Mouse (Mus musculus): ENCODE data around the gene Casp8ap2. TPM values are rescaled to one million over a fixed set of nuclear protein-coding genes. Genes with fewer than 3 reads are reported as not detected.
A peak's percentile ranks its signal among the peaks of the same experiment; 100 is the strongest.

The Casp8ap2 gene
- 10.5 and 11.3 TPM in 2 replicates for polyA plus RNA-seq (2012; ENCODE audit: insufficient read depth, insufficient read length, missing spikeins)

DNA sequence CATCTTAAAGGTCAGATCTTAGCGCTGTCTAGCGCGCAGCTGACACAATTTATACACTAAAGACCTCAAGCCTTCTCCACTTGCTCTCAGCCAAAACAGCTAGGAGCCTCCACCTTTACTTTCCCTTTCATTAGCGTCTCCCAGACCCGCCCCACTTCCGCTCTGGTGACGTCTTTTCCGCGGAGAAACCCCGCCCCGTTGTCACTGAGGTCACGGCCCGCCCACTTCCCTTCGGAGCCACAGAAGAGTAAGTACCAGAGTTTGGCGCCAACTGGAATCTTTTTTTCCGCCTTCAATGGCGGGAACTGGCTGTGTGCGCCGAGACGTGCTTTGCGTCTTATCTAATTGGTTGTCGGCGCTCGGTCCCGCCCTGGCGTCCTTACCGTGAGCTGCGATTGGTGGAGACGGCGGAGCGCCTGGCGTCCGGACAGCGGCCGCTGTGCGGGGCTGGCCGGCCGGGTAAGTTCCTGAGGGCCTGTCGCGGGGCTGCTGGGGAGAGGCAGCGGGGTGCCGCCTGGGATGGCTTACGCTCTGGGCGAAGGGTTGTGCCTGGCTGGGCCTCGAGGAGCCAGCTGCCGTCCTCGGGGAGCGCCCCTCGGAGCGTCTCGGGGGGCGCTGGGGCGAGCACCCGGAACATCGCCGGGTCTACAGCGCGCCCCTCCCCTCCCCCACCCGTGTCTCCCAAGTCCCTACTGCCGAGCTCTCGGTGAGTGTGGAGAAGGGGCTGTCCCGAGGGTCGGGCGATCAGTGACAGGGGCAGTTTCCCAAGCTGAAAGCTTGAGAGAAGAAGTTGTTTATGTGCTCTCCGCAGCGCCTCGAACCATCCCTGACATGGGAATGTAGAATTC, at the start of gene Casp8ap2:
Gene Casp8ap2, plus strand, starts transcription at position 418 of the 848 bp plus-strand sequence.
- TF ChIP-seq CTCF (IDR thresholded peaks at IDR 0.05; ENCODE audit: low read depth, low read length): no peak
- TF ChIP-seq POLR2A (IDR thresholded peaks at IDR 0.05; ENCODE audit: borderline replicate concordance, low read depth, low read length): no peak
- peak within 1 kb of the TSS; percentile 62 for H3K27ac ChIP-seq (ENCODE audit: insufficient read depth, low read depth, low read length)
- peak within 1 kb of the TSS; percentile 89 for H3K4me3 ChIP-seq (ENCODE audit: insufficient read depth, low read length)
- peaks cover 13% of the 10 kb centered on the region for H3K4me1 ChIP-seq (ENCODE audit: control insufficient read depth, insufficient read depth, low read length)

DNA sequence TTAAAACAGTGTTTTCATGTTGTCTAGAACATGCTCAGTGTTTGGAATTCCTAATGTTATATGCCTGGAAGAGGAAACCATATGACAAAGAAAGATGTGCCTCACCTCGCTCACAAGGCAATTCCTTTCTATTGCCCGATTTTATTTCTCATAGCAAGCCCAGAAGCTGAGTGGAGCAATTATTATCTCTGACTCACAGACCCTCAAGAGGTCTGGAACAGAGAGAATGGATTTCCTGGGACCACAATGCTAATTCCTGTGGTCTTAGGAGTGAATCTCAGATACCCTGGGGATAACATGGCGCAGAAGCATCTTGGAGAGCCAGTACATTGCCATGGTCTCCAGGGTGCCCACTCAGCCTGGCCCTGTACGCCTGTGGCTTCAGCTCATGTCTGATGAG, 46.2 kb upstream of the Casp8ap2 start:
- peaks cover 39% of the 10 kb centered on the region for H3K4me1 ChIP-seq (ENCODE audit: control insufficient read depth, insufficient read depth, low read length)
- TF ChIP-seq POLR2A (IDR thresholded peaks at IDR 0.05; ENCODE audit: borderline replicate concordance, low read depth, low read length): no peak
- no peak for TF ChIP-seq CTCF (IDR thresholded peaks at IDR 0.05; ENCODE audit: low read depth, low read length)
- H3K4me3 ChIP-seq (ENCODE audit: insufficient read depth, low read length): no peak overlapping the region
- peak overlapping the region; percentile 97 for H3K27ac ChIP-seq (ENCODE audit: insufficient read depth, low read depth, low read length)

DNA sequence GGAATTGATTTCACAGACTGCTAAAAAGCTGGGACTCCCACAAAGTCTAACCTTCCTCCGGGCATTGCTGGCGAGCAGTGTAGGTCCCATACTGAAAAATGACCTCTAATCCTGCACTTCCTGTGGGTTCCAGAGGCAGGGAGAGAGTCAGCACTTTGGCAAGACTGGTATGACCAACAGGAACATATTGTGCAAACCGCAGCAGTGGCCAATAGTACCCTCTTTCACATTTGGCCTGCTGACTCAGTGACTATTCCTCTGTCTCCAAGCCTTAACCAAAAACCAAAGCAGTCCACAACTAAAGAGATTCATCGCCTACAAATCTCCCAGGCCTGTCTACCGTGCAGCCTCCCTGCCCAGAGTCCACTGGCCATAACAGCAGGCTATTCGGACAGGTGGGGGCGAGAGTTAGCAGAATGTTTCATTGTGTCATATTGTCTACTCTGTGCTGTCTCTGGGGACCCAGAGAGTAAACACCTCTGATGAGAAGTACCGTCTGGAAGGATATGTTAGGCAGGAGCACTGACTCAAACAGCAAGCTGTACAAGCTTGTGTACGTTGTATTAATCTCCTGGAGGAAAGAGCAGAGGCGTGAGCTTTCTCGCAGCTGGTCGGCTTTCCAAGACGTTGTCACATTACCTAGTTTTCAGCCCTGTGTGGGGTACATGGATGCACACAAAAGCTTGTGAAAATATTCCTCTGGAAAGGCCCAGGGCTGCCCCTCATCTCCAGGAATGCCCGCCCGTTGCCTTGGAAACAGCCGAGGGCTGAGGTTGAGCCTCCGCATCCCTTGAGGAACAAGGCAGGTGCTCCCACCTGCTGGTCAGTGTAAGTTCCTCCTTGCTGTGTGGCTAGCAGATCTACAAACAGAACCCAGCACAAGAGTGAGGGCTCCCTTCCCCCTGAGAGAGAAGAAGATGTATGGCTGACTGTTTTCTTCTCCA, 45.0 kb upstream of the Casp8ap2 start:
- TF ChIP-seq CTCF (IDR thresholded peaks at IDR 0.05; ENCODE audit: low read depth, low read length) (0 out of 2 replicates have a peak, but pooled peaks have one; percentile 6), POLR2A (IDR thresholded peaks at IDR 0.05; ENCODE audit: borderline replicate concordance, low read depth, low read length) (no peak)
- Histone ChIP-seq H3K27ac (ENCODE audit: insufficient read depth, low read depth, low read length) (peak overlapping the region; percentile 97), H3K4me1 (ENCODE audit: control insufficient read depth, insufficient read depth, low read length) (peaks cover 36% of the 10 kb centered on the region), H3K4me3 (ENCODE audit: insufficient read depth, low read length) (peak overlapping the region; percentile 43)

DNA sequence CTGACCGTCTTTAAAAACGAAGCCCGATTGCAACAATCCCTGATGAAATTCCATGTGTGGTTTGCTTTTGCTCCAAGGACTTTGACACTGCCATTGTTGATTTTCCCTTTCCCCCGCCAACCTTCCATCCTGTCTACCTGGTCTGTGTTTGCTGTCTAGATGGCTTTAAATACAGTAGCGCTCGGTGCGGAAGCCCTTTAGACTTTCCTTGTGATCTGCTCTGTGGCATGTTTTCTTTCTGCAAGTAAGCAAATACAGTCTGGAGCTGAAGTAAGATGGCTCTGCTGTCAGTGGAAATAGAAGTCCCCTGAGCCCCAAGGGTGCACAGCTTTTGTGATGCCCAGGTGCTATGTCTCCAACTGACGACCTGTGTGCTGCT, 44.3 kb upstream of the Casp8ap2 start:
- TF ChIP-seq POLR2A (IDR thresholded peaks at IDR 0.05; ENCODE audit: borderline replicate concordance, low read depth, low read length) (no peak), CTCF (IDR thresholded peaks at IDR 0.05; ENCODE audit: low read depth, low read length) (no peak)
- H3K27ac ChIP-seq (ENCODE audit: insufficient read depth, low read depth, low read length): peak overlapping the region; percentile 86
- peak overlapping the region; percentile 6 for H3K4me3 ChIP-seq (ENCODE audit: insufficient read depth, low read length)
- peaks cover 36% of the 10 kb centered on the region for H3K4me1 ChIP-seq (ENCODE audit: control insufficient read depth, insufficient read depth, low read length)

DNA sequence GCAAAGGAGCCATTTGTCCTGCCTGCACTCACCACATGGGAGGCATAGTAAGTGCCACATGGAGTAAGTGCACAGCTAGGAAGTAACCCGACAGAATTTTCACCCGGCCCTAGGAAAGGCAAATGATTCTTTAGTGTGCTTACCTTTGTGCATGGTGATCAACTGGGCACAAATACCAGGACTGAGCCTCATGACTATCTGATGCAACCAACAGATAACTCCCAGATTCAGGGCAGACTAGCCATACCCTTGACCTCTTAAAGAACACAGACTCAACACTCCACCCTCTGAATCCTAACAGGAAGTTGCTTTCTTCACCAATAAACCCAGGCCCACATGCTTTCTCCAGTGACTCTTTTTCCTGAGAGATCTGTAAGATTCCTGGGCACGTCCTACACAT, 43.8 kb upstream of the Casp8ap2 start:
- peak overlapping the region; percentile 86 for H3K27ac ChIP-seq (ENCODE audit: insufficient read depth, low read depth, low read length)
- H3K4me1 ChIP-seq (ENCODE audit: control insufficient read depth, insufficient read depth, low read length): peaks cover 36% of the 10 kb centered on the region
- TF ChIP-seq POLR2A (IDR thresholded peaks at IDR 0.05; ENCODE audit: borderline replicate concordance, low read depth, low read length) (no peak), CTCF (IDR thresholded peaks at IDR 0.05; ENCODE audit: low read depth, low read length) (no peak)
- peak overlapping the region; percentile 6 for H3K4me3 ChIP-seq (ENCODE audit: insufficient read depth, low read length)

DNA sequence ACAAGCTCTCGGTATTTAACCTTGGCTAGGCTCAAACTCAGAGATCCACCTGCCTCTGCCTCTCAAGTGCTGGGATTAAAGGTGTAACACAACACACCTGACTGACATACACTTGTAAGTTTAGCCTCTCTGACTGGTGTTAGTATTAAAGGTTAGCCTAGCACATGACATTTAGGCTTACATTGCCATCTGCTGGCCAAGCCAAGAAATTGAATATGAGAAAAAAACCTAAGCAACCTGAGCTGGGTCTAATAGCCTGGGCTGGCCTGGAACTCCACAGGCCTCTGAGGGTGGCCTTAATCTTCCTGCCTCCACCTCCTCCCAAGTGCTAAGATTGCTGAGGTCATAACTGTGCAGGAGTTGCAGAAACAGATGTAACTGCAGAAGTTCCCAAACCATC, 43.1 kb upstream of the Casp8ap2 start:
- no peak overlapping the region for H3K4me3 ChIP-seq (ENCODE audit: insufficient read depth, low read length)
- no peak overlapping the region for H3K27ac ChIP-seq (ENCODE audit: insufficient read depth, low read depth, low read length)
- TF ChIP-seq POLR2A (IDR thresholded peaks at IDR 0.05; ENCODE audit: borderline replicate concordance, low read depth, low read length) (no peak), CTCF (IDR thresholded peaks at IDR 0.05; ENCODE audit: low read depth, low read length) (no peak)
- H3K4me1 ChIP-seq (ENCODE audit: control insufficient read depth, insufficient read depth, low read length): peaks cover 36% of the 10 kb centered on the region

DNA sequence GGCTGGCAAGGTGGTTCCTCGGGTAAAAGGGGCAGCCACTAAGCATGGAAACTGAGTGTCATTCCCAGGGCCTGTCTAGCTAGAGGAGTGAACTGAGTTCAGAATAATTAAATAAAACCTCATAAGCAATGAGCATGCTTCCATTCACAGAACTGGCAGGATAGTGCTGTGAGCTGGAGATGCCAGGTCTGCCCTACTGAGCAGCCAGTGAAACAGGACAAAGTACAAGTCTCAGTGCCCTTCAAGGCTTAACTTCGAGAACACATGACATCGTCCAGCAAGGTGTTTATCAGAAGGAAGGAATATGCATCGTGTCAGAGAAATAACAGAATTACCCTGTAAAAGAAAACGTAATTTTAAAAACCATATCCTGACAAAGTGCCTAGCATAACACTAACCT, 41.7 kb upstream of the Casp8ap2 start:
- Histone ChIP-seq H3K4me3 (ENCODE audit: insufficient read depth, low read length) (no peak overlapping the region), H3K27ac (ENCODE audit: insufficient read depth, low read depth, low read length) (no peak overlapping the region), H3K4me1 (ENCODE audit: control insufficient read depth, insufficient read depth, low read length) (peaks cover 36% of the 10 kb centered on the region)
- TF ChIP-seq POLR2A (IDR thresholded peaks at IDR 0.05; ENCODE audit: borderline replicate concordance, low read depth, low read length) (no peak), CTCF (IDR thresholded peaks at IDR 0.05; ENCODE audit: low read depth, low read length) (no peak)

DNA sequence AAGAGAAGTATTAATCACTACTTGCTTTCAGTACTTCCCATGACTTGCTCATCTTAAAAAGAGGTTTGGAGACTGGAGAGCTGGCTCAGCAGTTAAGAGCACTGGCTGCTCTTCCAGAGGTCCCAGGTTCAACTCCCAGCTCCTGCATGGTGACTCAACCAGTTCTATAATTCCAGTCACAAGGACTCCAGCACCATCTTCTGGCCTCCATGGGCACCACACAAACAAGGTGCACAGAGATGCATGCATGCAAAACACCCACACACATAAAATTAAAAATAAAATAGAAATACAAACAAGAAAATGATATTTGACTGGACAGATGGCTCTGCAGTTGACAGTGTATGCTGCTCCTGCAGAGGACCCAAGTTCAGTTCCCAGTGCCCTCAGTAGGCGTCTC, 40.6 kb upstream of the Casp8ap2 start:
- peak overlapping the region; percentile 7; the same call in 1 of the 2 replicates for H3K27ac ChIP-seq (ENCODE audit: insufficient read depth, low read depth, low read length)
- TF ChIP-seq CTCF (IDR thresholded peaks at IDR 0.05; ENCODE audit: low read depth, low read length): no peak
- TF ChIP-seq POLR2A (IDR thresholded peaks at IDR 0.05; ENCODE audit: borderline replicate concordance, low read depth, low read length): no peak

DNA sequence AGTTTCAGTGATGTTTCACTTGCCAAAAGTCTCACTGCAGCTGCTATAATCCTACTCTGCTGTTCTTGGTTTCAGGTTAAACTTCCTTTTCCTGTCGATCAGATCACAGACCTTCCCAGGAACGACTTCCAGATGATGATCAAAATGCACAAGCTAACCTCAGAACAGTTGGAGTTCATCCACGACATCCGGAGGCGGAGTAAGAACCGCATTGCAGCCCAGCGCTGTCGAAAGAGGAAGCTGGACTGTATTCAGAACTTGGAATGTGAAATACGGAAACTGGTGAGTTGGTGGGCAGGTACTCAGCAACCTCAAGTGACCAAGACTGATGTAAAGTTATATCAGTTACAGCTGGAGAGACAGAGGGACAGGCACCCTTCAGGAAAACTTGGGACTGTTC, 40.1 kb upstream of the Casp8ap2 start:
- TF ChIP-seq POLR2A (IDR thresholded peaks at IDR 0.05; ENCODE audit: borderline replicate concordance, low read depth, low read length): no peak
- no peak overlapping the region for H3K4me3 ChIP-seq (ENCODE audit: insufficient read depth, low read length)
- no peak overlapping the region for H3K27ac ChIP-seq (ENCODE audit: insufficient read depth, low read depth, low read length)
- H3K4me1 ChIP-seq (ENCODE audit: control insufficient read depth, insufficient read depth, low read length): peaks cover 27% of the 10 kb centered on the region

More for the DNA sequence above, 40.6 kb upstream of the Casp8ap2 start:
- Histone ChIP-seq H3K4me3 (ENCODE audit: insufficient read depth, low read length) (no peak overlapping the region), H3K4me1 (ENCODE audit: control insufficient read depth, insufficient read depth, low read length) (peaks cover 28% of the 10 kb centered on the region)

All from bone marrow macrophage, adult 2 months (primary cell).